Mouse (Mus musculus): ENCODE results near the gene Rnf215. TPM values are rescaled to one million over a fixed set of nuclear protein-coding genes. Genes with fewer than 3 reads are reported as not detected.
"Not testable (repeated sequence)": the region's sequence is repeated elsewhere in the genome, so short reads cannot be mapped to it uniquely, and the experiment has no call there.

The Rnf215 gene
- polyA plus RNA-seq, 1 experiment from 2014 or later: 28.2 TPM

DNA sequence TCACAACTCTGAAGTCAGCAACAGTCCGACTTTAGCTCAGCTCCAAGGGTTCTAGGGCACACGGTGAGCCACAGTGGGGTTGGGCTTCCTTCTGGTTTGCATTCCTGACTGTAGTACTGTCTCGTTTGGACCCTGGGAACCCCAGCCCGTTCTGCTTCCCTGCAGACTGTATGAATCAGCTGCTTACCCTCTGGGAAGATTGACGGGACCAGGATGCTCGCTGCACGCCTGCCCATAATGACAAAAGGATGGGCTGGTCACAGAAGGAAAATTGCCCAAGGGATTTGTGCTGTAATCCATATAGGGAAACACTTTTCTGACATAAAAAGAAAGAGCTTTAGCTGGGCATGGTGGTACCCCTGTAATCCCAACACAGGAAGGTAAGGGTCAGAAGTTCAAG lies 36.2 kb upstream of the Rnf215 start:
- H3K4me2 ChIP-seq: no peak overlapping the region
- 74% methylated on average over 7 of the region's 7 CpGs for WGBS
- H3K9me3 ChIP-seq (replicated peaks): no peaks in the 10 kb centered on the region
- H3K36me3 ChIP-seq: no peaks in the 10 kb centered on the region
- no peak overlapping the region for H3K9ac ChIP-seq
- no peaks in the 10 kb centered on the region for H3K27me3 ChIP-seq
- no peak overlapping the region for H3K4me3 ChIP-seq (replicated peaks)
- peaks cover 34% of the 10 kb centered on the region for H3K4me1 ChIP-seq
- ATAC-seq (replicated peaks; ENCODE audit: low FRiP score): no peak
- no peak overlapping the region for H3K27ac ChIP-seq

DNA sequence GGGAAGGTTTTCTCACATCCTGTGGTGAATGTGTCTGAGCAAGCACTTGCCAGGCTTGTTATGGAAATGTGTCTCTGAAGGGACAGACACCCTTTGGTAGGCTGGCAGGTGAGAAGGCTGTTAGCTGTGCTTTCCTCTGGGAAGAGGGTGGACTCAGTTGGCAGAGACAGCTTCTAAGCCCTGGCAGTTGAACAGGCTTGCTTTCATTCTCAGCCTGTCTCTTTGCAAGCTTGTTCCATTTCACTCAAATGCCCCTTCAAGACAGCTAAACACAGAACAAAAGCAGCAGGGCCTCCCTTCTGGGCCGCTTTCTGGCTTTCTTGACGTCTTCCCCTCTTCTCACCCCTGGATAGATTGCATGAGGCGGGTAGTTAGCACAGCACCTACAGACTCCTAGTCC lies 35.6 kb upstream of the Rnf215 start:
- 66% methylated on average over 3 of the region's 3 CpGs for WGBS

DNA sequence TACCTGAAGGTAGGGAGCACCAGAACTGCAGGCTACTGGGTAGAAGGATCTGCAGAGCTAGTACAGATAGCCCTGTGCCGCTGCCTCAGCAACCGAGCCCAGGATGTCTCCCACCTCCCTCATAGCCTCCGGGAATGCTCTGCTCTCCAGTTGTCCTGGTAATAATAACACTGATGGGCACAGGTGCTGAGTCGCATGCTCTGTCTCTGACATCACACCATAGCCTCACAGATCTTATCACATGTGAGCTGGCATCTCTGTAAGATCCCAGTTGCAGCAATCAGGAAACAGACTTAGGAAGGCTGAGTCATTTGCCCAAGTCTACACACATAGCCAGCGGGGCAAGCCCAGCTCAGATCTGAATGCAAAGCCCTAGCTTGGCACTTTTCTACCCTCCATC lies 33.2 kb upstream of the Rnf215 start:
- Histone ChIP-seq H3K4me3 (replicated peaks) (no peak overlapping the region), H3K36me3 (no peaks in the 10 kb centered on the region), H3K9me3 (replicated peaks) (no peaks in the 10 kb centered on the region), H3K27ac (no peak overlapping the region), H3K27me3 (no peaks in the 10 kb centered on the region), H3K9ac (no peak overlapping the region), H3K4me1 (peaks cover 9% of the 10 kb centered on the region), H3K4me2 (no peak overlapping the region)
- 82% methylated on average over 5 of the region's 5 CpGs for WGBS
- no peak for ATAC-seq (replicated peaks; ENCODE audit: low FRiP score)

More for the DNA sequence above, 35.6 kb upstream of the Rnf215 start:
- H3K27me3 ChIP-seq: no peaks in the 10 kb centered on the region
- no peak overlapping the region for H3K9ac ChIP-seq
- no peak overlapping the region for H3K27ac ChIP-seq
- no peak overlapping the region for H3K4me3 ChIP-seq (replicated peaks)
- ATAC-seq (replicated peaks; ENCODE audit: low FRiP score): no peak
- no peak overlapping the region for H3K4me2 ChIP-seq
- no peaks in the 10 kb centered on the region for H3K9me3 ChIP-seq (replicated peaks)
- H3K4me1 ChIP-seq: peaks cover 27% of the 10 kb centered on the region
- H3K36me3 ChIP-seq: no peaks in the 10 kb centered on the region

DNA sequence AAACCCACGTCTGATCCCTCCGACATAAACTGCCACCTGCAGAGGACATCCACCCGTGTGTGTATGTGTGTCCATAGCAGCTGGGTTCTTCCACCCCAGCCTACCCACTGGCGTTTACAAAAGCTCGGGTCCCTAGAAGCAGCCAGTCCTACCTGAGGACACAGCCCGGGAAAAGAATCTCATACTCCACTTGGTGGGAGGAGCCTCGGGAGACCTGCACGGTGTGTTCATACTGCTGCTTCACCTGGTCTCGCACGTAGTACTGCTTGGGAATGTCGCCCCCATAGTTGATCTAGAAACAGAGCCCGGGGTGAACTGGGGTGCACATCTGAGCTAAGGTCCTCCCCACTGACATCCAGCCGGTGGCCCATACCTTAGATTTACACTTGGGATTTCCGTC lies 31.5 kb upstream of the Rnf215 start:
- Histone ChIP-seq H3K9ac (no peak overlapping the region), H3K27me3 (no peaks in the 10 kb centered on the region), H3K4me2 (no peak overlapping the region), H3K27ac (no peak overlapping the region), H3K4me3 (replicated peaks) (no peak overlapping the region), H3K9me3 (replicated peaks) (no peaks in the 10 kb centered on the region), H3K36me3 (no peaks in the 10 kb centered on the region), H3K4me1 (no peaks in the 10 kb centered on the region)
- ATAC-seq (replicated peaks; ENCODE audit: low FRiP score): no peak
- WGBS: 85% methylated on average over 14 of the region's 14 CpGs

DNA sequence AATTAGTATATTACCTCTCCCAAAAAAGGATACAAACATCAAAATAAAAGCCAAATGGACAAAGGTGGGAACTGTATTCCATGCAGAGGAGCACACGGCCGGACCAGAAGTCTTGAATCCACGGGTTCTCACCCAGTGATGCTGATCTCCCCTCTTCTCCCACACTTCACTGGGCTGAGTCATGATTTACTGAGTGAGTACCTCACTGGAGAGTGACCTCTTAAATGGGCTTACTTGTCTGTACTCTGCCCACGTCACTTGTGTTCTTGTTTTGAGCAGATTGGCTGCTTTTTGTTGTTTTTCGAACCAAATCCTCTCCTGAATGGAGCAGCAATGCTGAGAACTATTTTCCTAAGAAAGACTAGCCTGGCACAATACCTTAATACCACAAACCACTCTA lies 30.0 kb upstream of the Rnf215 start:
- H3K4me3 ChIP-seq (replicated peaks): no peak overlapping the region
- no peaks in the 10 kb centered on the region for H3K36me3 ChIP-seq
- no peaks in the 10 kb centered on the region for H3K27me3 ChIP-seq
- H3K9me3 ChIP-seq (replicated peaks): no peaks in the 10 kb centered on the region
- H3K4me2 ChIP-seq: no peak overlapping the region
- WGBS: 69% methylated on average over 5 of the region's 5 CpGs
- no peak for ATAC-seq (replicated peaks; ENCODE audit: low FRiP score)
- no peak overlapping the region for H3K9ac ChIP-seq
- no peak overlapping the region for H3K27ac ChIP-seq
- H3K4me1 ChIP-seq: no peaks in the 10 kb centered on the region

DNA sequence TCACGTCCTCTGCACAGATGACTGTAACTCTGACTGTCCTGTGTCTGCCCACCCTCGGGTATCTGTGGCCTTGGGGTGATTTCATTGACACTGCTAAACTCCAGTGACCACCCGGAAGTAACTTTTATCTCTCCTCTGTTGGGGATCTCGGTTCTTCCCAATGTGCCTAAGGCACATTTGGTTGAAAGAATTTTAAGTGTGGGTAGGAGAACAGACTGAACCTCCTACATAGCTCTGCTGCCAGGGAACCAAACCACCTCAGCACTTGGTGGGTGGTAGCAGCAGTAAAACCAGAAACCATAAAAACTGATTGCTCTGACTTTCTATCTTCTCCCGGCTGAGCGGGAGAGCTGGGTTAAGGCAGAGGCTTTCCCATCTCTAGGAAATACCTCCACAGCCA lies 29.6 kb upstream of the Rnf215 start:
- Histone ChIP-seq H3K9me3 (replicated peaks) (no peaks in the 10 kb centered on the region), H3K4me3 (replicated peaks) (no peak overlapping the region), H3K27me3 (no peaks in the 10 kb centered on the region), H3K4me2 (no peak overlapping the region), H3K4me1 (no peaks in the 10 kb centered on the region), H3K27ac (no peak overlapping the region), H3K9ac (no peak overlapping the region), H3K36me3 (no peaks in the 10 kb centered on the region)
- WGBS: 24% methylated on average over 6 of the region's 6 CpGs
- no peak for ATAC-seq (replicated peaks; ENCODE audit: low FRiP score)

DNA sequence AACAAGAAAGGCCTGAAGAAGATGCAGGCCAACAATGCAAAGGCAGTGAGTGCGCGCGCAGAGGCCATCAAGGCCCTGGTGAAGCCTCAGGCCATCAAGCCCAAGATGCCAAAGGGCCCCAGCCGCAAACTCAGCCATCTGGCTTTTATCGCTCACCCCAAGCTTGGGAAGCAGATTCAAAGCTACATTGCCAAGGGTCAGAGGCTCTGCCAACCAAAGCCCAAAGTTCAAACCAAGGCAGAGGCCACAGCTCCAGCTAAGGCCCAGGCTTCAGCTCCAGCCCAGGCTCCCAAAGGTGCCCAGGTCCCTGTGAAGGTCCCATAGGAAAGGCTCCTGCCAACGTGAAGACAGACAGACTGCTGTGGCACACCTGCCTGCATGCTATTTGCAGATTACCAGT lies 27.1 kb upstream of the Rnf215 start:
- not testable (repeated sequence) for ATAC-seq (replicated peaks; ENCODE audit: low FRiP score); H3K9me3 ChIP-seq (replicated peaks); H3K36me3 ChIP-seq; H3K4me2 ChIP-seq; H3K4me1 ChIP-seq; H3K9ac ChIP-seq; H3K27me3 ChIP-seq; H3K4me3 ChIP-seq (replicated peaks); H3K27ac ChIP-seq
- WGBS: 90% methylated on average over 6 of the region's 6 CpGs

DNA sequence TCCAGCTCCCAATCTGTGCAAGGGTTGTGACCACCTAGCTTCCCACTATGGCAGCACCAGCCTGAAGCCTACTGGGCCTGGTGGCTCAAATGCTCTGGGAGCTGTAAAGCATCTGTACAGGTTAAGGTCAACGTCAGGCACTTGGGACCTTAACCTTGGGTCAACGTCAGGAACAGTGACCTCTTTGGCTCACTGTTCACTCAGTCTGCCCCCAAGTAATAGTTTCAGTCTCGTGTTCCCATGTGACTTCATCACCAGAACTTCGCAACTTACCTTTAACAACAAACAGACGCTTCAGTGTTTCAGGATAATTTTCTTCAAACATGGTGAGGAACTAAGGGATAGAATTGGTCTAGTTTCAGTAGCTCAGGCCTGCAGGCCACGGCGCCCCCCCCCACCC lies 26.3 kb upstream of the Rnf215 start:
- no peak overlapping the region for H3K9ac ChIP-seq

DNA sequence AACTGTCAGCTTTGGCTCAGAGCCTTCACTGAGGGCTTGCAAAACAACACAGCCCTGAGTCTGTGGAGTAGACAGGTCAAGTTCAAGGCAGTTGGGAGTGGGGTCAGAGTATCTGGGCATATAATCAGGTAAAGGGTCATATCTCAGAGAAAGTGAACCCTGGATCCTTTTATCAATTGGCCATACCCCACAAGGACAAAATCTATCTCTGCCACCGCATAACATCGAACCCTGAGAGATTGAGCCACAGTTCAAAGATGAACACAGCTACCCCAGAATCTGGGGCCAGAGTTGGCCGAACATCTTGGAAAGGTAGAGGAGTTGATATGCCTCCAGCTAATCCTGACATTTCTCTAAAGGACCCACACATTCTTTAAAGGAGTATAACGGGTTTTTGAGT lies 23.0 kb upstream of the Rnf215 start:
- Histone ChIP-seq H3K4me1 (no peaks in the 10 kb centered on the region), H3K27ac (no peak overlapping the region), H3K36me3 (no peaks in the 10 kb centered on the region), H3K9me3 (replicated peaks) (no peaks in the 10 kb centered on the region), H3K4me2 (no peak overlapping the region), H3K9ac (no peak overlapping the region), H3K4me3 (replicated peaks) (no peak overlapping the region), H3K27me3 (0 out of 2 replicates have a peak, but pooled peaks cover 5% of the 10 kb centered on the region)
- 95% methylated on average over 4 of the region's 4 CpGs for WGBS
- no peak for ATAC-seq (replicated peaks; ENCODE audit: low FRiP score)

More for the DNA sequence above, 26.3 kb upstream of the Rnf215 start:
- Histone ChIP-seq H3K4me3 (replicated peaks) (no peak overlapping the region), H3K27me3 (no peaks in the 10 kb centered on the region), H3K4me1 (no peaks in the 10 kb centered on the region), H3K36me3 (no peaks in the 10 kb centered on the region), H3K4me2 (no peak overlapping the region), H3K27ac (no peak overlapping the region), H3K9me3 (replicated peaks) (no peaks in the 10 kb centered on the region)
- 69% methylated on average over 7 of the region's 7 CpGs for WGBS
- ATAC-seq (replicated peaks; ENCODE audit: low FRiP score): no peak

DNA sequence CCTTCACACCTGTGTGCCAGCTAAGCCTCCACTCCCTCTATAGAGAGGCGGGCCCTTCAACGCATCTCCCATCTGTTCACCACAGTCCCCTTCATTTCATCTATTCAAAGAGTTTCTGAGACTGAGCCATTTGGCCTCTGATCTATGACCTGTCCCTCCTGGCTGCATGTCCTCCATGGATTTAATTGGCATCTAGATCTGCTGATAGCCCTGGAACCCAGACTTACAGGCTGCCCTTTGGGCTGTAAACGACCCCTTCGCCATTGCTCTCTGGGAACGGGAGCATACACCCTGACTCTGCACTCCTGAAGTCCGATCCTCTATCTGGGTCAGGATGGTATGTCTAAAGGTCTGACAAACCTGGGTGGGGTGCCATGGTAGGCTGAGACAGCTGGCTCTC lies 22.1 kb upstream of the Rnf215 start:
- H3K9ac ChIP-seq: no peak overlapping the region
- ATAC-seq (replicated peaks; ENCODE audit: low FRiP score): no peak
- peaks cover 5% of the 10 kb centered on the region for H3K4me1 ChIP-seq
- 54% methylated on average over 6 of the region's 6 CpGs for WGBS
- H3K36me3 ChIP-seq: no peaks in the 10 kb centered on the region
- no peak overlapping the region for H3K4me3 ChIP-seq (replicated peaks)
- H3K4me2 ChIP-seq: no peak overlapping the region
- H3K27ac ChIP-seq: no peak overlapping the region
- no peaks in the 10 kb centered on the region for H3K9me3 ChIP-seq (replicated peaks)
- peaks cover 13% of the 10 kb centered on the region for H3K27me3 ChIP-seq

DNA sequence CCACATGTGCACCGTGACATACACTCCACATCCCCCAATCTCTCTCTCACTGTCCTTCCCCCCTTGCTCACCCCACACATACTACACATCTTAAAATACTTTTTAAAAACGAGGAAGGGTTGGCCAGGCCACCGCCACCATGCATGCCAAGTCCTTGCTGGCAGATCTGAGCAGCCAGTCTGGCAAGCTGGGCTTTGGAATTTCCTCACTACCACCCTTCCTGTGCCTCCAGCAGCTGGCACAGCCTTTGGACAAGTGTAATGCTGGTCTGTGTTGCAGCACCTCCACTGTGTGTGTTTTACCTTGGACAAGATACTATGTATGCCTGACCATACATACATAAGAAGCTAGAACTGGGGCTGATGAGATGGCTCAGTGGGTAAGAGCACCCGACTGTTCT lies 21.5 kb upstream of the Rnf215 start:
- Histone ChIP-seq H3K4me2 (no peak overlapping the region), H3K27ac (no peak overlapping the region), H3K9ac (no peak overlapping the region), H3K9me3 (replicated peaks) (no peaks in the 10 kb centered on the region), H3K27me3 (peaks cover 19% of the 10 kb centered on the region), H3K4me1 (peaks cover 11% of the 10 kb centered on the region), H3K36me3 (no peaks in the 10 kb centered on the region), H3K4me3 (replicated peaks) (no peak overlapping the region)
- 84% methylated on average over 4 of the region's 4 CpGs for WGBS
- no peak for ATAC-seq (replicated peaks; ENCODE audit: low FRiP score)

DNA sequence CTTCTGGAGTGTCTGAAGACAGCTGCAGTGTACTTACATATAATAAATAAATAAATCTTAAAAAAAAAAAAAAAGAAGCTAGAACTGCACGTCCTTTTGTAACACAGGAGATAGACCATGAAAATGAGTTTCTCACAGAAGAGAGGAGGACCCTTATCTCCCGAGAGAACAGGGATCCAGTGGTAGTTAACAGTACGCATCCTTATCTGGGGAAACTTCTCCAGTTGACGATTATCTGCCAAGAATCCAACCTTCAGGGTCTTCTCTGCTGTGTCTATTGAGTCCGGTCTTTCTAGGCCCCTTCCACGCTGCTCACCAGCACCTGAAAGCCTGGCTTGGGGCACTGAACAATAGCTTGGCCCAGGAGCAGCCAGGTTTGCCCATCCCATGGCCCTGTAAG lies 21.0 kb upstream of the Rnf215 start:
- WGBS: 83% methylated on average over 6 of the region's 6 CpGs
- H3K9ac ChIP-seq: no peak overlapping the region
- no peak overlapping the region for H3K4me3 ChIP-seq (replicated peaks)
- peaks cover 24% of the 10 kb centered on the region for H3K27me3 ChIP-seq
- peaks cover 15% of the 10 kb centered on the region for H3K4me1 ChIP-seq
- no peak overlapping the region for H3K27ac ChIP-seq
- no peak for ATAC-seq (replicated peaks; ENCODE audit: low FRiP score)
- no peak overlapping the region for H3K4me2 ChIP-seq
- no peaks in the 10 kb centered on the region for H3K9me3 ChIP-seq (replicated peaks)
- no peaks in the 10 kb centered on the region for H3K36me3 ChIP-seq

DNA sequence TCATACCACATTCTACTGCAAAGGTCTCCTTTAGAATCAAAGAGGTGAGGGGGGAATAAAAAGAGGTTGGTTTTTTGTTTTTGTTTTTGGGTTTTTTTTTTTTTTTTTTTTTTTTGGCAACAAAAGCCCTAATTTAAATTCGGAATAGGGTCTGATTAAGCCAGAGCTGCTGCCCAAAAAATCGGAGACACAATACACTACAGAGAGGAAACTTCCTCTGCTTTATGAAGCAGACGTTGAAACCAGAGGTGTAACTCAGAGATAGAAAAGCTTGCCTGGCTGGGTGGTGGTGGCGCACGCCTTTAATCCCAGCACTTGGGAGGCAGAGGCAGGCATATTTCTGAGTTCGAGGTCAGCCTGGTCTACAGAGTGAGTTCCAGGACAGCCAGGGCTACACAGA lies 20.5 kb upstream of the Rnf215 start:
- Histone ChIP-seq H3K27me3 (peaks cover 29% of the 10 kb centered on the region), H3K4me1 (peaks cover 20% of the 10 kb centered on the region)
- 83% methylated on average over 6 of the region's 6 CpGs for WGBS
- H3K36me3 ChIP-seq; H3K4me3 ChIP-seq (replicated peaks); H3K27ac ChIP-seq; H3K9ac ChIP-seq; H3K4me2 ChIP-seq; H3K9me3 ChIP-seq (replicated peaks); ATAC-seq (replicated peaks; ENCODE audit: low FRiP score): not testable (repeated sequence)
